Mouse (Mus musculus): ENCODE measurements around the gene Pde6c.
A peak's percentile ranks its signal among the peaks of the same experiment; 100 is the strongest.

The Pde6c gene

GRCm38 (mm10) chr19:38143540-38144271 lies 11.1 kb downstream of the Pde6c start:
- DNase-seq (ENCODE audit: extremely low spot score, low spot score): no peak

- DNase-seq (ENCODE audit: extremely low spot score, low spot score): no peak
Measured at GRCm38 (mm10) chr19:38156243-38156642, 23.7 kb downstream of the Pde6c start.

- DNase-seq (ENCODE audit: extremely low spot score, low spot score): no peak
Measured at GRCm38 (mm10) chr19:38161648-38162354, 29.2 kb downstream of the Pde6c start.

- no peak for DNase-seq (ENCODE audit: extremely low spot score, low spot score)
Measured at GRCm38 (mm10) chr19:38164633-38165032, 32.1 kb downstream of the Pde6c start.

GRCm38 (mm10) chr19:38179675-38180074 lies 47.1 kb downstream of the Pde6c start:
- DNase-seq (ENCODE audit: extremely low spot score, low spot score): no peak

- DNase-seq (ENCODE audit: extremely low spot score, low spot score): no peak
Measured at GRCm38 (mm10) chr19:38186631-38187344, 54.2 kb downstream of the Pde6c start.

- no peak for DNase-seq (ENCODE audit: extremely low spot score, low spot score)
Measured at GRCm38 (mm10) chr19:38187345-38187680, 54.7 kb downstream of the Pde6c start.

GRCm38 (mm10) chr19:38190606-38191005 lies 58.0 kb downstream of the Pde6c start:
- no peak for DNase-seq (ENCODE audit: extremely low spot score, low spot score)

- DNase-seq (ENCODE audit: extremely low spot score, low spot score): no peak
Measured at GRCm38 (mm10) chr19:38191446-38191845, 58.9 kb downstream of the Pde6c start.

- no peak for DNase-seq (ENCODE audit: extremely low spot score, low spot score)
Measured at GRCm38 (mm10) chr19:38195245-38195644, 62.7 kb downstream of the Pde6c start.

GRCm38 (mm10) chr19:38198731-38199130 lies 66.2 kb downstream of the Pde6c start:
- DNase-seq (ENCODE audit: extremely low spot score, low spot score): no peak

- no peak for DNase-seq (ENCODE audit: extremely low spot score, low spot score)
Measured at GRCm38 (mm10) chr19:38206669-38207068, 74.1 kb downstream of the Pde6c start.

GRCm38 (mm10) chr19:38217696-38218095 lies 85.1 kb downstream of the Pde6c start:
- DNase-seq (ENCODE audit: extremely low spot score, low spot score): no peak

- DNase-seq (ENCODE audit: extremely low spot score, low spot score): no peak
Measured at GRCm38 (mm10) chr19:38223356-38223904, 90.8 kb downstream of the Pde6c start.

GRCm38 (mm10) chr19:38223905-38224684 lies 91.5 kb downstream of the Pde6c start, which contains the start of gene Fra10ac1:
Fra10ac1 (minus strand) TSS chr19:38224156.
- DNase-seq (ENCODE audit: extremely low spot score, low spot score): peak; percentile 94

GRCm38 (mm10) chr19:38224685-38225060 lies 92.1 kb downstream of the Pde6c start:
- DNase-seq (ENCODE audit: extremely low spot score, low spot score): no peak

GRCm38 (mm10) chr19:38228699-38229098 lies 96.1 kb downstream of the Pde6c start:
- DNase-seq (ENCODE audit: extremely low spot score, low spot score): no peak

- no peak for DNase-seq (ENCODE audit: extremely low spot score, low spot score)
Measured at GRCm38 (mm10) chr19:38232087-38232486, 99.5 kb downstream of the Pde6c start.

- no peak for DNase-seq (ENCODE audit: extremely low spot score, low spot score)
Measured at GRCm38 (mm10) chr19:38232516-38232915, 99.9 kb downstream of the Pde6c start.
